Mouse (Mus musculus) large intestine, adult 2 months (tissue): ENCODE data around the gene Kpna4. TPM values are rescaled to one million over a fixed set of nuclear protein-coding genes. Genes with fewer than 3 reads are reported as not detected.

Experiments used
- DNase-seq: peaks from one replicate; pipeline ENCODE4 v3.0.0-alpha.2; 2012; ENCODE audit warnings: low read depth, low spot score
- WGBS: fragments of 180-500 bp; shearing (Covaris S2); methylation state at CpG from one replicate; pipeline ENCODE4 v1.1.7; 2018; 5-methylcytosine and 5-hydroxymethylcytosine counted together
- polyA plus RNA-seq: library from polyadenylated mRNA; depleted of rRNA; stranded (reverse); fragments of >200 nt; gene quantifications from 2 replicates; pipeline ENCODE4 v1.2.3, GENCODE M21; 2012

The Kpna4 gene
- polyA plus RNA-seq, 1 experiment: 6.5 TPM

DNA sequence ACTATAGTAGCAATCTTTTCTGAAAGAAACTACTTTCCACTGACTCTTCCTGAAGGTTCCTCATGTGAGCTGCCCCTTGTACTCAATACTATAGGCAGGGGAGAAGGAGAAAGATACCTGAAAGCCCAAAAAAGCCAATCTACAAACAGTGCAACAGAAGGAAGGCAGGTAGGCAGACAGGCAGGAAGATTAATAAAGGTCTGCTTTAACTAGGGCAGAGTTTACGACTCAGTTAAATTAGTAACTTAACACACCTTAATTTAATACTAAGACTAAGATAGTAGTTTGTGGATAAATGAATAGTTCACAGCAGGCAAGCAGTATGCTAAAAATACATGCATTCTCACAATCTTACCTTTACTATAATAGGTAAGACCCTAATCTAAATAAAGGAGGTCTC, 12.2 kb downstream of the Kpna4 start:
- DNase-seq: no peak
- WGBS: 23% methylated on average over 1 of the region's 1 CpGs

- 67% methylated on average over 1 of the region's 1 CpGs for WGBS
- no peak for DNase-seq
Observed at GRCm38 (mm10) chr3:69113956-69114355, 13.0 kb downstream of the Kpna4 start.

- WGBS: 80% methylated on average over 1 of the region's 1 CpGs
- DNase-seq: no peak
Observed at GRCm38 (mm10) chr3:69109079-69109478, 17.8 kb downstream of the Kpna4 start.

- WGBS: 90% methylated on average over 7 of the region's 7 CpGs
- DNase-seq: no peak
Observed at GRCm38 (mm10) chr3:69094456-69094855, 32.5 kb downstream of the Kpna4 start.

DNA sequence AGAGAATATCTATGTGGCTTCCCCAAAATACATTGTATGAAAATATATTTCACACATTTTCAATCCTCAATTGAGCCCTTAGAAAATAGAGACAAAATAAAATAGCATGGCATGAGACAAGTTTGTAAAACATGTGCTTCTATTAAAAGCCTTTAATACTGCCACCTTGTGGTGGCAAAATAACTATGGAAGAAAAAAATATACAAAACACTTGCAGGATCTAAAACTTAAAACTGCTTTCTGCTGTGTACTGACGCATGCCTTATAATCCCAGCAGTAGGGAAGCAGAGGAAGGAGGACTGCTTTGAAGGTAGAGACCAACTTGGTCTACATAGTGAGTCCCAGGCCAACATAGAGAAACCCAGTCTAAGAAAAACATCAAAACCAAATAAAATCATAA, 62.9 kb downstream of the Kpna4 start:
- WGBS: 9% methylated on average over 1 of the region's 1 CpGs
- DNase-seq: no peak

GRCm38 (mm10) chr3:69062764-69063163, 64.1 kb downstream of the Kpna4 start:
- no peak for DNase-seq
- WGBS: 85% methylated on average over 1 of the region's 1 CpGs

DNA sequence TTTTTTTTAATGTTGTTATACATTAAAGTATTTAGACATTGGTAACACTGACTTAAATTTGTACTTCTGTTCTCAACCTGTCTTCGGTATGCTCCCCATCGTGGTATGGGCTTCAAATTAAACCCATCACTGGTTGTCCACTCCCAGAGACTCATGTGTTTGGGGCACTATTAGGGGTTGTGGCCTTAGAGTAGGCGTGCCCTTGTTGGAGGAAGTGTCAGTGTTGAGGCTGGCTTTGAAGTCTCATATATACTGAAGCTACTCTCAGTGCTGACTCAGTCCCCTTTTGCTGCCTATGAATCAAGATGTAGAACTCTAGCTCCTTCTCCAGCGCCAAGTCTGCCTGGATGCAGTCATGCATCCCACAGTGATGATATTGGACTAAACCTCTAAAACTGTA, 66.2 kb downstream of the Kpna4 start:
- 96% methylated on average over 4 of the region's 4 CpGs for WGBS

GRCm38 (mm10) chr3:69055871-69056270, 71.0 kb downstream of the Kpna4 start:
- DNase-seq: no peak

More for the DNA sequence above, 66.2 kb downstream of the Kpna4 start:
- DNase-seq: no peak

DNA sequence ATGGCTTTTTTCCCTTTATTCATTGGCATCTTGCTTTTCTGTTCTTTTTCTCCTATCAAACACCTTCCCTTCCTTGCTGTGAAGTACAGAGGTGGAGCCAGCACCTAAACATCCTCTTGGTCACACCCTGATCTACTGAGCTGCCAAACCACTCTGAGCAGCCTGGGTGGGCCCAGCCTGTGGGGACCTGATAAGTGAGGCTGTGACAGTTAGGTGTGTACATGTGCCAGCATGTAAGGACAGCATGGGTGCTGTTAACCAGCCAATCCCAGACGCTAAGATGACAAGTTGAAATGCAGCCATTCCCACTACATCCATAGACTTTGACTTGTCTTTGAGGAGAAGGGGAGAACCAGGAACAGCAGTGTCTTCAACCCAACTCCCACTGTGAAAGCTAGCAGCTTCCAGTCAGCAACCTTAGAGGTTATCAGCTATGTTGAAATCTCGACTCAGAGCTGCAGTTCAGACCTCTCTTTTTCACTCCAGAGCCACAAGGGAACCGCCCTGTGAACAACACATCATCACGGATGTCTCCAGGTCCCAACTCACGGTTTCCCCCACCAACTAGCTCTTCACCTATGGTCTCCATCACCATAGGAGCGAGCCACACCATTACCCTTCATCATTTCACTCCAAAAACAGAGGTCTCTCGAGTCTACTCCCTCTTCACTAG, 72.0 kb downstream of the Kpna4 start:
- no peak for DNase-seq
- 79% methylated on average over 7 of the region's 7 CpGs for WGBS

More at GRCm38 (mm10) chr3:69055871-69056270, 71.0 kb downstream of the Kpna4 start:
- 88% methylated on average over 3 of the region's 3 CpGs for WGBS

DNA sequence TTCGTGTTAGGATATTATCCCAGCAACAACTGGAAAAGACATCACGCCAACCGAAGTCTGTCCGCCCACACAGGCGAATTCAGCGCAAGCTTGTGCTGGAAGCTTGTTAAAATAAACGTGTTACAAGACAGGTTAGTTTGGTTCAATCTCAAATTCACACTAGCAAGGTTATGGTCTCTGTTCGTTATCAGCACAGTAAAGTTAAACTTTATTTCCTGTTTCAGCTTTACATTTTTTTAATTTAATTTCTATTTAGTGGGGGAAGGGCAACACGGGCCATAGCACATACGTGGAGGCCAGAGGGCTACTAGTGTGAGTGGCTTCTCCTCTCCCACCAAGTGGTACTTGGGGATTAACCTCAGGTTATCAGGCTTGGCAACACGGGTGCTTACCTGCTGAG, 75.0 kb downstream of the Kpna4 start:
- WGBS: 80% methylated on average over 11 of the region's 11 CpGs
- DNase-seq: no peak

DNA sequence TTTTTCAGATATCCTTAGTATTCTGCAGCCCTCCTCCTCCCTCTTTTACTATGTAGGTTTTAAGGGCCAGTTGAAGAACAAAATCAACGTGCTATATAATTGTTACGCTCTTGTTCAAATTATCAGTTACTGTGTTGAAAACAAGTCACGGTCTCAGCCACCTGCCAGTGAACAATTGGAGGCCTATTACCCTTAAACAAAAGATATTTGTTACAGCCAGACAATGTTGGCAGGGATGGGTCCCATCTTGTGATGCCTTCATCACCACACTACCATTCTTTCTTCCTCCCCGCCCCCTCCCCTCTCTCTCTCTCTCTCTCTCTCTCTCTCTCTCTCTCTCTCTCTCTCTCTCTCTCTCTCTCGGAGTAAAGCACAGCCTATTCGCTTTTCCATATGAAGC, 77.9 kb downstream of the Kpna4 start:
- 87% methylated on average over 6 of the region's 6 CpGs for WGBS
- DNase-seq: no peak

- no peak for DNase-seq
- 87% methylated on average over 4 of the region's 4 CpGs for WGBS
Observed at GRCm38 (mm10) chr3:69047684-69048083, 79.2 kb downstream of the Kpna4 start.

DNA sequence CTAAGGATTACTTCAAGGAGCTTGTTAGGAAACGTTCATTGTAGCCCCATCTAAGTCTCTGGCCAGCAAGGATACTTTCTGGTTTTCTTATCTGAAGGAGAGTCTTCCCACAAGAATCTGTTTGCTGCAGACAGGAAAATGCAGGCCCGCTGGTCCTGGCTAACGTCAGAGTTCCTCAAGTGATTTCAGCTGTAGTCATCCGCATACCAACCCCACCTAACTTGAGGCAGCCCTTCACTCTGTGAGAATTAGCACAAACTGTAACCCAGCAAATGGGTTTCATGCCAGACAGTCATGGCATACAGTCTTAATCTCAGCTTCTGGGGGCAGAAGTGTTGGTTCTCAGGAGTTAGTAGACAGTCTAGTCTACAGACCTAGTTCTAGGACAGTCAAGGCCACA, 80.4 kb downstream of the Kpna4 start:
- no peak for DNase-seq
- WGBS: 80% methylated on average over 4 of the region's 4 CpGs

- no peak for DNase-seq
- WGBS: 31% methylated on average over 13 of the region's 13 CpGs
Observed at GRCm38 (mm10) chr3:69045750-69046149, 81.2 kb downstream of the Kpna4 start.

DNA sequence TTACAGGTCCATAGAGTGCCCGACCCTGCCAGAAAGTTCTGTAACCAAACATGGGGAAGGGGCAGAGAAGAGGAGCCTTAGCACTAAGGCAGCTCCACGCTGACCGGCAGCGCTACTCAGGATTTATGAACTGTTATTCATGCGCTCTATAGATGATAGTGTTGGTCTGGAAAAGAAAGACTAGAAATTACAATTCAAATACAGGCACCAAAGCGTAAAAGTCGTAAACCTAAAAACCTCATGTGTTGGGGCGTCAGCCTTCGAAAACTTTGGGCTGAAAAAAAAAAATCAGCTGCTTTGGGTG, 81.6 kb downstream of the Kpna4 start:
- 4% methylated on average over 9 of the region's 9 CpGs for WGBS

GRCm38 (mm10) chr3:69044645-69045399, 82.1 kb downstream of the Kpna4 start, which contains the start of gene Trim59:
Gene Trim59, minus strand, starts transcription at chr3:69044755.
- DNase-seq: no peak
- WGBS: under 1% methylated on average over 77 of the region's 80 CpGs

More for the DNA sequence above, 81.6 kb downstream of the Kpna4 start:
- no peak for DNase-seq

GRCm38 (mm10) chr3:69044167-69044591, 82.7 kb downstream of the Kpna4 start:
- no peak for DNase-seq
- WGBS: under 1% methylated on average over 42 of the region's 42 CpGs

DNA sequence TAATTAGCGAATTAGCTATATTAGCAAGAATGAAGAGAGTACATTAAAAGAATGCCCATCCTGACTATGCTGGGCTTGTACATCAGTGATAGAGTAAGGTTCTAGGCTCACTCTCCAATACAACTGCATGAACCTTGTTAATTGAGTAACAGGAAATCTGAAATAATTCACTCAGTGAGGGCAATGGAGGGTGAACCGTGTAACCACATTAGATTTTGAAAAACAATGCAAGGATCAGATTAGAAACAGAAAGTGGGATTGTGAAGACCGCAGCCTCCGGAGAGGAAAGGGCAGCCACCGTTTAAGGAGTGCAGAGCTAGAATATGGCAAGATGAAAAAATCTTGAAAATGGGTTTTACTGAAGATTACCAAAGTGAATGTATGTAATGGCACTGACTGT, 85.6 kb downstream of the Kpna4 start:
- 64% methylated on average over 5 of the region's 5 CpGs for WGBS
- DNase-seq: no peak

DNA sequence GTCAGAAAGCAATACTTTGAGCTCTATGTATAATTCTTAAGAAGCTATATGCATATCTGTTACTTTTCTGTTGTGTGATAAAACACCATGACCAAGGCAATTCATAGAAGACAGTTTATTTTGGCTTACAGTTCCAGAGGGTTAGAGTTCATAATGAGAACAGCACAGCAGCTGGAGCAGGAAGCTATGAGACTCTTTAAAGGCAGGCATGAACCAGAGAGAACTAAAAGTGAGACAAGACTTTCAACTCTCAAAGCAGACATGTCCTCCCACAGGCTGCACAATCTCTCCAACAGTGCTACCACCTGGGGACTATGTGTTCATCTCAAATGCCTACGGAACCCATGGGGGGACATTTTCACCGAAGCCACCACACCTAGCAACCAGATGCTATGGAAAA, 86.8 kb downstream of the Kpna4 start:
- WGBS: 96% methylated on average over 2 of the region's 2 CpGs
- DNase-seq: no peak

- peak; percentile 75 for DNase-seq
- 67% methylated on average over 1 of the region's 1 CpGs for WGBS
Observed at GRCm38 (mm10) chr3:69026133-69026783, 100.7 kb downstream of the Kpna4 start.

DNA sequence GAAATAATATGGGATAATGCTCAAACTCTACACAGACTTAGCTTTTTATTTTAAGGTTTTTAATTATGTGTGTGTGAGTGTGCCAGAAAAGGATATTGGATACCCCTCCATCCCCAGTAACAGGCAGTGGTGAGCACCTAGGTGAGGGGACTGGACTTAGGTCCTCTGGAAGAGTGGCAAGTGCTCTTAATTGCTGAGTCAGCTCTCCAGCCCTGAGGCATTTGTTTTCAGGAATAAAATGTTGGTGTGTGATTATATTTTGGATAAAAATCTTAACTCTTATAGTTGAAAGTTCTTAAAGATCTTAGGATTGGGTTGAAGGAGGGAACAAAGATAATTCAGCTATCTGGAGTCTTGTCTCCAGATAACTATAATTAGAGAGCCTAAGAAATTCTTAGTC, 106.1 kb downstream of the Kpna4 start:
- DNase-seq: no peak
